Mouse (Mus musculus) intestine, postnatal 0 days (tissue): Measurements from ENCODE around the gene Tns1. TPM values are rescaled to one million over a fixed set of nuclear protein-coding genes. Genes with fewer than 3 reads are reported as not detected.

Experiments used
- ATAC-seq: fragments of 200-750 bp; cut with Nextera tagmentation; 2 replicates; pipeline ENCODE4 v1.8.0; 2017; ENCODE audit warnings: mild to moderate bottlenecking, moderate TSS enrichment, moderate library complexity
- H3K27ac ChIP-seq: fragments of 300-500 bp; sonication (generic); 2 replicates; pipeline ENCODE4 v1.5.1; 2014; ENCODE audit warnings: mild to moderate bottlenecking, low read depth, low read length, moderate library complexity
- H3K27me3 ChIP-seq: fragments of 300-500 bp; sonication (generic); replicated peaks from 2 replicates; pipeline ENCODE4 v1.6.1; 2014; ENCODE audit warnings: low read length, mixed read lengths; ENCODE audit not compliant: control insufficient read depth, insufficient read depth
- H3K36me3 ChIP-seq: fragments of 300-500 bp; sonication (generic); 2 replicates; pipeline ENCODE4 v1.6.1; 2014; ENCODE audit warnings: mild to moderate bottlenecking, moderate library complexity; ENCODE audit not compliant: control insufficient read depth, insufficient read depth
- H3K4me1 ChIP-seq: fragments of 300-500 bp; sonication (generic); replicated peaks from 2 replicates; pipeline ENCODE4 v1.6.1; 2014; ENCODE audit warnings: antibody characterized with exemption, low read length, mixed read lengths; ENCODE audit not compliant: control insufficient read depth, insufficient read depth
- H3K4me2 ChIP-seq: fragments of 300-500 bp; sonication (generic); replicated peaks from 2 replicates; pipeline ENCODE4 v1.6.1; 2014; ENCODE audit warnings: low read depth, mild to moderate bottlenecking, moderate library complexity
- H3K4me3 ChIP-seq: fragments of 300-500 bp; sonication (generic); 2 replicates; pipeline ENCODE4 v1.5.1; 2014; ENCODE audit warnings: low read depth, low read length
- H3K9ac ChIP-seq: fragments of 300-500 bp; sonication (generic); 2 replicates; pipeline ENCODE4 v1.6.1; 2014; ENCODE audit warnings: mild to moderate bottlenecking, low read depth, low read length
- H3K9me3 ChIP-seq: fragments of 300-500 bp; sonication (generic); 2 replicates; pipeline ENCODE4 v1.6.1; 2016; ENCODE audit warnings: mixed run types; ENCODE audit not compliant: control insufficient read depth
- CTCF ChIP-seq: sonication (generic); IDR thresholded peaks from 2 replicates; pipeline ENCODE4 v1.5.1; 2016; ENCODE audit warnings: low read depth, mild to moderate bottlenecking, control low read depth, antibody characterized with exemption, moderate library complexity
- WGBS: fragments of 180-500 bp; shearing (Covaris S2); extraction: QIAGEN DNeasy Blood & Tissue Kit; methylation state at CpG from one replicate; pipeline ENCODE4 v1.1.7; 2014; 5-methylcytosine and 5-hydroxymethylcytosine counted together
- polyA plus RNA-seq: library from polyadenylated mRNA; unstranded; fragments of >200 nt; fragmentation: Nextera tagmentation; extraction: Ambion mirVana; gene quantifications from 2 replicates; pipeline ENCODE4 v1.2.1, GENCODE M21; 2015

Gene Tns1
- polyA plus RNA-seq, 1 experiment from 2014 or later, result 21.5 TPM

DNA sequence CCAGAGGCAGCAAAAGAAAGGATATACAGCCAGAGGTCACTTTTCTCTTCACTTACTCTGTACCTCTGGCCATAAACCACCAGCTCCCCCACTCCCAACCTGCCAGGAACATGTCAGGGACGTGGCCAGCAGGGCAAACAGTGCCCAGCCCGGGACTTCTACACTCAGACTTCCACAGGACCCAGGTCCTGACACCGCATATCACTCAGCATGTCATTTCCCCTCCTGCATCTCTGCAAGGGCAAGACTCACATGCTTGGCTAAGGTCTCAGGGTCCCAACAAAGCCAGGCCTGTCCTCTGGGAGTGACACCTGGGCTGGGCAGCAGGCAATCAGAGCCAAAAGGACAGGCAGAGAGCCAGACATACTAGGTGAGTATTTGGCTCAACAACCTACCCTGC lies 11.2 kb downstream of the Tns1 start:
- no peak overlapping the region for H3K9ac ChIP-seq
- no peaks in the 10 kb centered on the region for H3K4me1 ChIP-seq
- WGBS, result 50% methylated on average over 3 of the region's 3 CpGs
- H3K27me3 ChIP-seq, result no peaks in the 10 kb centered on the region
- no peak overlapping the region for H3K4me3 ChIP-seq
- no peaks in the 10 kb centered on the region for H3K9me3 ChIP-seq
- no peak overlapping the region for H3K4me2 ChIP-seq
- H3K27ac ChIP-seq, result no peak overlapping the region
- no peak for TF ChIP-seq CTCF
- H3K36me3 ChIP-seq, result no peaks in the 10 kb centered on the region
- ATAC-seq, result no peak

- H3K9me3 ChIP-seq, result no peaks in the 10 kb centered on the region
- no peak overlapping the region for H3K9ac ChIP-seq
- no peak overlapping the region for H3K27ac ChIP-seq
- H3K36me3 ChIP-seq, result no peaks in the 10 kb centered on the region
- WGBS, result 53% methylated on average over 6 of the region's 6 CpGs
- no peak overlapping the region for H3K4me3 ChIP-seq
- H3K4me1 ChIP-seq, result no peaks in the 10 kb centered on the region
- no peaks in the 10 kb centered on the region for H3K27me3 ChIP-seq
- ATAC-seq, result no peak
- TF ChIP-seq CTCF, result no peak
- H3K4me2 ChIP-seq, result no peak overlapping the region
These were observed 12.6 kb downstream of the Tns1 start for GRCm38 (mm10) chr1:74111696-74112030.

DNA sequence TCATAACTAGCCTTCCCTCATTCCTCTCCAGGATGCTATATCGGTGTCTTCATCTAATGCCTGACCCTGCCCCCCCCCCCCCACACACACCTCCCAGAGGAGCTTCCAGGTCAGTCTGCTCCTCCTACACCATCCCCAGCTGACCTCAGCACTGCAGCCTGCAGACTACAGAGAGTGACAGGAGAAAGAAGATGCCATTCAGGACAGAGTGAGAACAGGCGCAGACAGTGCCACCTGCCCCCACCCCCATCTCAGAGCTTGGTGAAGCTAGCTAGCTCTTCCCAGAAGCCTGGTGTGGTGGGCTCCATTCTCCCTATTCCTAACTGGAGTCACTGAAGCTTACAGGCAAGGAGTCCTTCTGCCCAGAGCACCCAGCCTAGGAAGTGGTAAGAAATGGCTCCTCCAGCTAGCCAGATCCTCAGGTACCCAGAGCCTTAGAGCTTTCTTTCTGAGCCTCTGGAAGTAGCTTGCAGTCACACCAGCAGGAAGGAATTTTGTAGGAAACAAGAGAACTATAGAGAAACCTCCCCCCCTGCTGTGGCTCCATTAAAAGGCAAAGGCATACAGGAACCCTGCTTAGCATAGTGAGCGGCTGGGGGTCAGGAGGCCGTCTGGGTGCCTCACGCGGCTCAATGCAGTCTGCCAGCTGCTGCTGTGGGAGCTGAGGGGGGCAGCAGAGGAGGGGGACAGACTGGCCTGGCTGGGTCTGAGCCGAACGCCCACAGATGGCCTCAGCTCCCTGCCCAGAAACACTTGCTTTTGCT lies 13.1 kb downstream of the Tns1 start:
- ATAC-seq, result no peak
- no peak overlapping the region for H3K4me3 ChIP-seq
- H3K9me3 ChIP-seq, result no peaks in the 10 kb centered on the region
- no peaks in the 10 kb centered on the region for H3K27me3 ChIP-seq
- H3K9ac ChIP-seq, result no peak overlapping the region
- TF ChIP-seq CTCF, result no peak
- H3K36me3 ChIP-seq, result no peaks in the 10 kb centered on the region
- H3K4me2 ChIP-seq, result no peak overlapping the region
- H3K27ac ChIP-seq, result no peak overlapping the region
- no peaks in the 10 kb centered on the region for H3K4me1 ChIP-seq
- 44% methylated on average over 8 of the region's 8 CpGs for WGBS

- Histone ChIP-seq H3K36me3 (no peaks in the 10 kb centered on the region), H3K9ac (no peak overlapping the region), H3K9me3 (no peaks in the 10 kb centered on the region), H3K4me2 (no peak overlapping the region), H3K27ac (no peak overlapping the region), H3K27me3 (no peaks in the 10 kb centered on the region), H3K4me1 (no peaks in the 10 kb centered on the region), H3K4me3 (no peak overlapping the region)
- TF ChIP-seq CTCF, result no peak
- 52% methylated on average over 2 of the region's 2 CpGs for WGBS
- ATAC-seq, result no peak
These were observed 14.6 kb downstream of the Tns1 start for GRCm38 (mm10) chr1:74109670-74110069.

- no peak overlapping the region for H3K27ac ChIP-seq
- no peak for ATAC-seq
- no peak overlapping the region for H3K4me2 ChIP-seq
- H3K9ac ChIP-seq, result no peak overlapping the region
- no peaks in the 10 kb centered on the region for H3K4me1 ChIP-seq
- TF ChIP-seq CTCF, result no peak
- 65% methylated on average over 5 of the region's 5 CpGs for WGBS
- no peak overlapping the region for H3K4me3 ChIP-seq
- no peaks in the 10 kb centered on the region for H3K9me3 ChIP-seq
- H3K36me3 ChIP-seq, result no peaks in the 10 kb centered on the region
- H3K27me3 ChIP-seq, result no peaks in the 10 kb centered on the region
These were observed 16.2 kb downstream of the Tns1 start for GRCm38 (mm10) chr1:74107931-74108618.

DNA sequence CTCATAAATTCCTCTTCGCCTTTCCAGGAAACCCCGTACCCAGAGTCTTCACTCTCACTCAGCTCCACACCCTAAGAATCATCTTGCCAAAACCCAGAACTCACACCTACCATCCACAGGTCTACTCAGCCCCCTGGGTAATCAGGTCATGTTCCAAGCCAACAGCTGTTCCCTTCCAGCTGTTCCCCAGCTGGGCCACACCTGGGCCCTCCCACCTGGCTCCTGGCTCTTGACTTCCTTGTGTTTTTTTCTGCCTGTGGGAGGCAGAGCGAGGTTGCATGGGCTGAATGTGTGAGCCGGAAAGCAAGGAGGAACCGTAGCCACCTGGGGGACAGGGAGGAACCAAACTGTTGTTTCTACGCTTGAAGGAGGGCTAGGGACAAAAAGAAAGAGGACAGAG lies 18.0 kb downstream of the Tns1 start:
- H3K4me1 ChIP-seq, result no peaks in the 10 kb centered on the region
- no peak overlapping the region for H3K4me2 ChIP-seq
- no peak overlapping the region for H3K9ac ChIP-seq
- 0 out of 2 replicates have a peak, but pooled peaks have one; percentile 2 for TF ChIP-seq CTCF
- no peaks in the 10 kb centered on the region for H3K27me3 ChIP-seq
- H3K36me3 ChIP-seq, result no peaks in the 10 kb centered on the region
- H3K9me3 ChIP-seq, result no peaks in the 10 kb centered on the region
- no peak for ATAC-seq
- H3K27ac ChIP-seq, result no peak overlapping the region
- 72% methylated on average over 6 of the region's 6 CpGs for WGBS
- no peak overlapping the region for H3K4me3 ChIP-seq
